Mouse (Mus musculus): ENCODE measurements at regions not wholly inside any gene's neighbourhood (a gene's known extent, or its start where the extent isn't known, plus 50 kb on each side); places are given as distances from the start of the nearest gene placed in this dataset.

- DNase-seq (ENCODE audit: low spot score) = no peak
Observed at GRCm38 (mm10) chr8:103884873-103885780, 216.3 kb upstream of the Cdh5 start.

DNA sequence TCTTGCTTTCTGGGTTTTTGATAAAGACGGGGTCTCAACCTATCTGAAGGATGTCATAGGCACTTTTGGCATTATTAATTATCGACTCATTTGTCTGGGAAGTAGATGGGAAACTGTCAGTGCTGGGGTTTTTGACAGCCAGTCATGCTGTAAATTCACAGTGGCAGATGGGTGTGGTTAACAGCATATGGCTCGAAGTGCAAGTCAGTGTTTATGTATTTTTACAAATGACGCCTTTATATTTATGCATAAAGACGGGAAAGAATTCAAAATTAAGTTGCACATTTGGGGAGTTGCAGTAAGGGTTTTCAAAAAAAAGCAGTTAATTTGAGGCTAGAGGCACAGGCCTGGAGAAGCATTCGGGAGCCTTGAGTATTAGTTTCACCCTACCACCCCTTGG is 206.8 kb upstream of the Cdh5 start:
- no peak for DNase-seq (ENCODE audit: low spot score)

DNA sequence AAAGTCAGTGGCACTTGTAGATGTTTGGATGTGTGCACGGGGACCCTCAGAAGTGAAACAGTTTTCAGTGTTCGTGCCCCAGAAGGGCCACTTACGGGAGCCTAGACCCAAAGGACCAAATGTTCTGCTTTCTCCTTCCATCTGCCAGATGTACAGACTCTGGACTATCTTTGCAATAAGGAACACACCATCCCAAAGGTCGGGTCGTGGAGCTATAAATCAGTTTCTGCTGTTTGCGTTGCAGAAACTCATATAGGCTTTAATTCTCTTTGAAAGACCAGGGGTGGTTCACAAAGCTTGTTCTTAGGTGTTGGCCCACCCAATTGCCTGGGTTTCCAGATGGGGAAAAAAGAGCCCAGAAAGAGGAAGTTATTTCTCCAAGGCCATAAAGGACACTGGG is 206.3 kb upstream of the Cdh5 start:
- DNase-seq (ENCODE audit: low spot score) = no peak

- no peak for DNase-seq (ENCODE audit: low spot score)
Observed at GRCm38 (mm10) chr8:103897463-103897862, 204.0 kb upstream of the Cdh5 start.

GRCm38 (mm10) chr8:103902516-103902915 is 198.9 kb upstream of the Cdh5 start:
- no peak for DNase-seq (ENCODE audit: low spot score)

- no peak for DNase-seq (ENCODE audit: low spot score)
Observed at GRCm38 (mm10) chr8:103903635-103904034, 197.8 kb upstream of the Cdh5 start.

GRCm38 (mm10) chr8:103907662-103908061 is 193.8 kb upstream of the Cdh5 start:
- no peak for DNase-seq (ENCODE audit: low spot score)

GRCm38 (mm10) chr8:103911287-103912015 is 190.0 kb upstream of the Cdh5 start:
- no peak for DNase-seq (ENCODE audit: low spot score)

DNA sequence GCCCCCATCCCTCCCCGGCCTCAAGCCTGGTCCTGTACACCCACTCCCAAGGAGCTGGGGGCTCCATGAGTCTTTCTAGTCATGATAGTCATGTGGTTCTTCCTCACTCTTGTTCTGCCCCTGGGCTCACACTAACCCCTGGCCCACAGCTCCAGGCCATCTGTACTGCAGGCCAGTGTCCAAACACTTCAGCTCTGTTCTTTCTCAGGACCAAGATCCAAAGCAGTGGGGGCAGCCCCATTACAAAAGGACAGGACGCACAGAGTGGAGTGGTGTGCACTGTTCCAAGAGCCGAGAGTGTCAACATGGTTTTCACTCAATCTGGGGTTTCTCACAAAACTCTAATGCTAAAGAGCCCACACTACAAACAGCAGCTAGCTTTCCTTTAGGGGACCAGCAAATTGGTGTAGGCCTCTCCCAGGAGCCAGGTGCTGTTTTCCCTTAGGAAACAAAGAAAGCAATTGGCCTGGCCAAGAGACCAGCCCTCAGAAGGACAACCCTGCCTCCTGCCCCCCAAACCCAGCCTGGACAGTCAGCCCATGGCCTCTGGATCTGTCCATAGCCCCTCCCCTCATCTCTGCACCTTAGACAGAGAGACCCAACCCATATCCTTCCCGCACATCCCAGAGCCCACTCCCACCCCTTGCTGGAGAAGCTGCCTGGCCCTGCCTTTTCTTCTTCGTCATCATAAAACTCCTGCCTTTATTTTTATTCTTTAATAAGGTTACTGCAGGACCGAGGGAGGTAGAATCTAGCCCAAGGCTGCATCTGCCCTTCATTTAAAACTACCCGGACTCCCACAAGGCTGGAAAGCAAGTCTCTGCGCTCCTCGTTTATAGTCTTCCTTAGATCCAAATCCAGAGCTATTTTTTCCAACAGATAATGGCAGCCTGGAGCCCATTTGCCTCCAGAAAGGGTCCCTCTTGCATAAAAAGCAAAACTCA is 188.2 kb upstream of the Cdh5 start:
- no peak for DNase-seq (ENCODE audit: low spot score)

- no peak for DNase-seq (ENCODE audit: low spot score)
Observed at GRCm38 (mm10) chr8:103913927-103914640, 187.3 kb upstream of the Cdh5 start.

DNA sequence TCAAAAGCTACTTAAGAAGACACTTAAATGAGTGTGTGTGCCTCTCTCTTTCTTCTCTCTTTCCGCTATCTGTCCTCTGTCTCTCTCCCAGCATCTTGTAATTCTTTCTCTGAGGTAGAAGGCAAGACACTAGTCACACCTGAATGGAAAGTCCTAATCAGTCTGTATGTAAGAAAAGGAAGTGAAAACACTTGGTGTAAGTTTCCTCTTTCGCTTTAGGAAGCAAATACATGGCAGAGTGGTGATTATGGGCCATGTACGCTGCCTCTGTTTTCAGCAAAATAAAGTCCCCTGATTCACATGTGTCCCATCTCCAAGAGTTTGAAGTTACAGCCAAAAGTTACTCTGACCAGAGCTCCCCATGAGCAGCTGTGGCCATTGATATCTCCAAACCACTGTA is 182.1 kb upstream of the Cdh5 start:
- DNase-seq (ENCODE audit: low spot score) = no peak

DNA sequence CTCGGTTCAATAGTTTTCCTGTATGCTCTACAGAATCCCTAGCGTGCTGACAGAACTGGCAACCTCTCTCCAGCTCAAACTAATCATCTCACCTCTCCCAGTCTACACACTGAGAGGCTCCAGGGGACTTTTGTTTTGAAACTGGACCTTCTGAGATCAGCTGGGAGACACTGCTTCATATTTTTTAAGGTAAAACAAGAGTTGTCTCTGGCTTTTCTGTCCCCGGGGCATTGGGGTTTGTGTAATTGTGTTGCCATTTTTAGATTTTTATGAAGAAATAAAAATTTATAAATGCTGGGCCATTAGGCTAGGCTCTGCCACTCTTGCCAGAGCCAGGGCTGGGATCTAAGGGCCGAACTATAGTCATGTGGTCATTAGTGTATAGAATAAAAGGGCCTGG is 179.8 kb upstream of the Cdh5 start:
- no peak for DNase-seq (ENCODE audit: low spot score)

DNA sequence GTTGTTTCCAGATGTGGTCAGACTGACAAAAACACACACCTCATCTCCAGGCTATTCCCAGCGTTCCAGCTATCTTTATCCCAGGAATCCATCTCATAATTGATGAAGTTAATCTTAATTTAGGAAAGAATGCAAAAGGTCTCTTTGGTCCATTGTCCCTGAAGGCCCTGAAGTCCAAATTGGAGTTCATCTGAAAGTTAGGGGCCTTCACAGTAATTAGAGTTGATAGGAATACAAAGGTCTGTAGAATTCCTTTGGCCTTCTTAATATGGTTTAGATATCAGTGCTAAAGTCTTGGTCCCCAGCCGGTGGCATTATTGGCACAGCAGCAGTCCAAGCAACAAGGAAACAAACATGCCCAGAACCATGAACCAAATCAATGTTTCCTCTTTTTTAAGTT is 178.7 kb upstream of the Cdh5 start:
- DNase-seq (ENCODE audit: low spot score) = no peak

DNA sequence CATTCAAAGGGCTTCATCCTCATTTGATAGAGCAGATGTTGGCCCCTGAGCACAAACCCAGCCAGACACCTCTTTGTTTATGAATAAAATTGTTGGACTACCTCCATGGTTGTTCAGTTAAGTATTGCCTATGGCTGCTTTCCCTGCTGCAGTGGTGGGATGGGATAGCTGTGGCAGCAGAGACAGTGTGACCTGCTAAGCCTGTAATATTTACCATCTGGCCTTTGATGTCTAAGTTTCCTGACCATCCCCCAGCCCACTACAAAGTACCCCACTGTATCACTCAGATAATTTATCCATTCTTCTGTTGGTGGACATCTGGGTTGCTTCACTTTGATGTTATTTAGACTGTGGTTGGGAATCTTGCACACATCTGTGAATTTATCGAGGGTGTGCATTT is 168.7 kb upstream of the Cdh5 start:
- DNase-seq (ENCODE audit: low spot score) = no peak

DNA sequence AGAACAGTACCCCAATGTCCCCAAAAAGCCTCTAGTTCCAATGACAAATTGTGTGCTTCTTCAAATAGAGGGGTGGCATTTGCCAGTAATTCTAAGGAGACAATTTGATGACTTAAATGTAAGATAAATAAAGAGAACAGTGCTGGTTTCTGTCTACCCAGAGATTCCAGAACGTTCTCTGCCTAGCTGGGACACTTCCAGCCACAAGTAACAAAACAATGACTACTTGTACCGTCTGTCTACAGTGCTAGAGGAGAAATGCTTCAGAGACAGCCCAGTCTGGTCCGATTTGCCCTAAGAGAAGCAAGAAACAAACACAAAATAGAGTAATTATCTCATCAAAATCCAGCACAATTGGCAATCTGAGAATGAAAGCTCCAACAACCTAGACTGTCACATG is 164.9 kb upstream of the Cdh5 start:
- DNase-seq (ENCODE audit: low spot score) = no peak

- no peak for DNase-seq (ENCODE audit: low spot score)
Observed at GRCm38 (mm10) chr8:103938283-103939230, 162.9 kb upstream of the Cdh5 start.

DNA sequence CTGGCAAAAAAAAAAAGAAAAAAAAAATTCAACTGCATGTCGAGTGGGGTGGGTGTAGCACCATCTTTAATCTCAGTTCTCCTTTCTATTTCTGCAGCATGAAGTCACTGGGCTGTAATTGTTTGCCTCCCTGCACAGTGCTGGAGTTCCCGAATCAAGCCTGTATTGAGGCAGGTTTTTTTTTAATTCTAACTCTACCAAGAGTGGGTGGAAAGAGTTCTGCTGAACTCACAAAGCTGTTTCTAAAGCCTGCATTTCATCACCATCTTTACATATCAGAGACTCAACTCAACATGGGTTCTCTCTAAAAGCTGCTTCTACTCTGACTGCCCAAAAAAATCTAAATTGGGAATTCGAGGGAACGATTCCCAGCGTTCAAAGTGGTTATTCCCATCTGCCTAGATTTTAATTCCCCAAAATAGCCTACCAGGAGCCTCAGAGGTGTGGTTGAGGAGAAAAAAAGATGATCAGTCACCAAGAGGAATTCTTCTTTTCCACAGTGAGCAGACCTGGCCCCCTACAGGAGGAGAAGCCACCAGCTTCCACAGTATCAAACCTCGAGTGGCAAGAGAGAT is 160.4 kb upstream of the Cdh5 start:
- DNase-seq (ENCODE audit: low spot score) = no peak

DNA sequence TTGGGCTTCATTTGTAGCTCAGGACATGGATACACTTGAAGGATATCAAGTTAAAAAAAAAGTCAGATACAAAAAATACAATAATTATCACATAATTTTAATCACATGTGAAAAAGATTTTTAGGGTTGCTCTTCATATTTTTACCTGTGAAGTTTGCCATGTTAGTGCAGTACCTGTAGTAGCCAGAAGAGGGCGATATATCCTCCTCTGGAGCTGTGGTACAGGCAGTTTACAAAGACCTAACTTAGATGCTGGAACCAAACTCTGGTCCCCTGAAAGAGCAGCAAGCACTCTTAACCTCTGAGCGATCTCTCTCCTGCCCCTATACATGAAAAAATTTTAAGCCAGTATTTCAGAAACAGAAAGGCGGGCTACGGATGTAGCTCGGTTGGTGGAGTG is 153.0 kb upstream of the Cdh5 start:
- no peak for DNase-seq (ENCODE audit: low spot score)

- no peak for DNase-seq (ENCODE audit: low spot score)
Observed at GRCm38 (mm10) chr8:103950460-103950859, 151.0 kb upstream of the Cdh5 start.

- DNase-seq (ENCODE audit: low spot score) = no peak
Observed at GRCm38 (mm10) chr8:103953586-103953985, 147.8 kb upstream of the Cdh5 start.
